Mouse (Mus musculus) liver, embryonic 11.5 days (tissue): Measurements from ENCODE around the gene Xrcc2. TPM values are rescaled to one million over a fixed set of nuclear protein-coding genes. Genes with fewer than 3 reads are reported as not detected.
"Not testable (repeated sequence)": the region's sequence is repeated elsewhere in the genome, so short reads cannot be mapped to it uniquely, and the experiment has no call there.

ENCODE experiments used
- ATAC-seq: fragments of 200-750 bp; cut with Nextera tagmentation; replicated peaks from 2 replicates; pipeline ENCODE4 v1.8.0; 2017; ENCODE audit warnings: moderate number of reproducible peaks, mild to moderate bottlenecking, moderate TSS enrichment, moderate library complexity; ENCODE audit not compliant: low FRiP score
- DNase-seq: peaks from one replicate; pipeline ENCODE4 v3.0.0-alpha.2; 2017; ENCODE audit warnings: low spot score
- H3K27ac ChIP-seq: fragments of 300-500 bp; sonication (generic); 2 replicates; pipeline ENCODE4 v1.5.1; 2014; ENCODE audit warnings: mild to moderate bottlenecking, low read depth, low read length, control low read depth
- H3K27me3 ChIP-seq: fragments of 300-500 bp; sonication (generic); replicated peaks from 2 replicates; pipeline ENCODE4 v1.6.1; 2014; ENCODE audit warnings: low read length, mixed read lengths; ENCODE audit not compliant: control insufficient read depth, insufficient read depth
- H3K36me3 ChIP-seq: fragments of 300-500 bp; sonication (generic); 2 replicates; pipeline ENCODE4 v1.6.1; 2014; ENCODE audit warnings: mild to moderate bottlenecking, low read length, moderate library complexity, mixed read lengths; ENCODE audit not compliant: control insufficient read depth, insufficient read depth
- H3K4me1 ChIP-seq: fragments of 300-500 bp; sonication (generic); replicated peaks from 2 replicates; pipeline ENCODE4 v1.6.1; 2014; ENCODE audit warnings: low read length, mixed read lengths; ENCODE audit not compliant: control insufficient read depth, insufficient read depth
- H3K4me2 ChIP-seq: fragments of 300-500 bp; sonication (generic); 2 replicates; pipeline ENCODE4 v1.6.1; 2014; ENCODE audit warnings: mild to moderate bottlenecking, control low read depth, moderate library complexity
- H3K4me3 ChIP-seq: fragments of 300-500 bp; sonication (generic); 2 replicates; pipeline ENCODE4 v1.5.1; 2014; ENCODE audit warnings: low read depth, low read length, control low read depth
- H3K9ac ChIP-seq: fragments of 300-500 bp; sonication (generic); 2 replicates; pipeline ENCODE4 v1.6.1; 2014; ENCODE audit warnings: low read depth, low read length, control low read depth
- H3K9me3 ChIP-seq: fragments of 300-500 bp; sonication (generic); 2 replicates; pipeline ENCODE4 v1.6.1; 2016; ENCODE audit warnings: low read length, inconsistent platforms, mixed read lengths; ENCODE audit not compliant: control insufficient read depth
- WGBS: fragments of 180-500 bp; shearing (Covaris S2); extraction: QIAGEN DNeasy Blood & Tissue Kit; methylation state at CpG from one replicate; pipeline ENCODE4 v1.1.7; 2014; 5-methylcytosine and 5-hydroxymethylcytosine counted together
- polyA plus RNA-seq: library from polyadenylated mRNA; unstranded; fragments of >200 nt; fragmentation: Nextera tagmentation; extraction: Ambion mirVana; gene quantifications from 2 replicates; pipeline ENCODE4 v1.2.1, GENCODE M21; 2014

The Xrcc2 gene
- 12.5 and 13.6 TPM in 2 replicates for polyA plus RNA-seq

- H3K9ac ChIP-seq = peak within 1 kb of the TSS; percentile 82
- peak within 1 kb of the TSS; percentile 78 for H3K4me2 ChIP-seq
- 8% methylated on average over 51 of the region's 51 CpGs for WGBS
- no peaks in the 10 kb centered on the region for H3K9me3 ChIP-seq
- H3K27me3 ChIP-seq = no peaks in the 10 kb centered on the region
- H3K4me1 ChIP-seq = peaks cover 6% of the 10 kb centered on the region; the same call in 1 of the 2 replicates
- H3K4me3 ChIP-seq = peak within 1 kb of the TSS; percentile 85
- DNase-seq = peak; percentile 87
- H3K36me3 ChIP-seq = peaks cover 7% of the 10 kb centered on the region; the same call in 1 of the 2 replicates
- H3K27ac ChIP-seq = peak within 1 kb of the TSS; percentile 76
- peak; percentile 95 for ATAC-seq
Measured at GRCm38 (mm10) chr5:25705567-25706349, at the start of gene Xrcc2. Xrcc2 (minus strand) TSS chr5:25705825.

- H3K9ac ChIP-seq = no peak overlapping the region
- no peak for ATAC-seq
- no peak overlapping the region for H3K27ac ChIP-seq
- no peaks in the 10 kb centered on the region for H3K9me3 ChIP-seq
- H3K4me1 ChIP-seq = peaks cover 2% of the 10 kb centered on the region; the same call in 1 of the 2 replicates
- 20% methylated on average over 2 of the region's 2 CpGs for WGBS
- H3K4me2 ChIP-seq = no peak overlapping the region
- no peak for DNase-seq
- H3K27me3 ChIP-seq = no peaks in the 10 kb centered on the region
- no peaks in the 10 kb centered on the region for H3K36me3 ChIP-seq
- H3K4me3 ChIP-seq = no peak overlapping the region
Measured at GRCm38 (mm10) chr5:25754236-25754766, 48.7 kb upstream of the Xrcc2 start.

GRCm38 (mm10) chr5:25753556-25754235, 48.1 kb upstream of the Xrcc2 start:
- no peak for DNase-seq
- Histone ChIP-seq H3K4me3 (no peak overlapping the region), H3K4me2 (no peak overlapping the region), H3K9ac (no peak overlapping the region), H3K36me3 (no peaks in the 10 kb centered on the region), H3K9me3 (no peaks in the 10 kb centered on the region), H3K4me1 (no peaks in the 10 kb centered on the region; the same call in 1 of the 2 replicates), H3K27me3 (no peaks in the 10 kb centered on the region), H3K27ac (no peak overlapping the region)
- ATAC-seq = no peak
- 47% methylated on average over 8 of the region's 8 CpGs for WGBS

- Histone ChIP-seq H3K4me1 (no peaks in the 10 kb centered on the region; the same call in 1 of the 2 replicates), H3K27ac (no peak overlapping the region), H3K27me3 (no peaks in the 10 kb centered on the region), H3K9me3 (no peaks in the 10 kb centered on the region), H3K9ac (no peak overlapping the region), H3K36me3 (no peaks in the 10 kb centered on the region), H3K4me3 (no peak overlapping the region), H3K4me2 (no peak overlapping the region)
- DNase-seq = no peak
- ATAC-seq = no peak
- WGBS = 76% methylated on average over 5 of the region's 5 CpGs
Measured at GRCm38 (mm10) chr5:25752862-25753261, 47.2 kb upstream of the Xrcc2 start.

GRCm38 (mm10) chr5:25751552-25751951, 45.9 kb upstream of the Xrcc2 start:
- Histone ChIP-seq H3K9me3 (no peaks in the 10 kb centered on the region), H3K27me3 (no peaks in the 10 kb centered on the region), H3K27ac (no peak overlapping the region), H3K4me3 (no peak overlapping the region), H3K36me3 (no peaks in the 10 kb centered on the region), H3K9ac (no peak overlapping the region), H3K4me2 (no peak overlapping the region), H3K4me1 (no peaks in the 10 kb centered on the region; the same call in 1 of the 2 replicates)
- no peak for DNase-seq
- ATAC-seq = no peak

GRCm38 (mm10) chr5:25748613-25749012, 43.0 kb upstream of the Xrcc2 start:
- ATAC-seq (no peak), DNase-seq (no peak)
- no peaks in the 10 kb centered on the region for H3K9me3 ChIP-seq
- H3K4me2 ChIP-seq = no peak overlapping the region
- H3K36me3 ChIP-seq = no peaks in the 10 kb centered on the region
- H3K4me1 ChIP-seq = no peaks in the 10 kb centered on the region
- H3K9ac ChIP-seq = no peak overlapping the region
- 64% methylated on average over 3 of the region's 3 CpGs for WGBS
- no peak overlapping the region for H3K27ac ChIP-seq
- H3K4me3 ChIP-seq = no peak overlapping the region
- no peaks in the 10 kb centered on the region for H3K27me3 ChIP-seq

GRCm38 (mm10) chr5:25747904-25748303, 42.3 kb upstream of the Xrcc2 start:
- Histone ChIP-seq H3K4me3 (no peak overlapping the region), H3K27ac (no peak overlapping the region), H3K4me2 (no peak overlapping the region), H3K4me1 (no peaks in the 10 kb centered on the region), H3K9ac (no peak overlapping the region), H3K36me3 (no peaks in the 10 kb centered on the region), H3K9me3 (no peaks in the 10 kb centered on the region), H3K27me3 (no peaks in the 10 kb centered on the region)
- ATAC-seq (no peak), DNase-seq (no peak)

GRCm38 (mm10) chr5:25738902-25739301, 33.3 kb upstream of the Xrcc2 start:
- not testable (repeated sequence) for H3K4me2 ChIP-seq, H3K27me3 ChIP-seq, ATAC-seq, H3K4me3 ChIP-seq, H3K27ac ChIP-seq, H3K4me1 ChIP-seq, H3K36me3 ChIP-seq, DNase-seq, H3K9me3 ChIP-seq, H3K9ac ChIP-seq
- 83% methylated on average over 1 of the region's 1 CpGs for WGBS
